Mouse (Mus musculus): Measurements from ENCODE around the gene Dctpp1.

DNA sequence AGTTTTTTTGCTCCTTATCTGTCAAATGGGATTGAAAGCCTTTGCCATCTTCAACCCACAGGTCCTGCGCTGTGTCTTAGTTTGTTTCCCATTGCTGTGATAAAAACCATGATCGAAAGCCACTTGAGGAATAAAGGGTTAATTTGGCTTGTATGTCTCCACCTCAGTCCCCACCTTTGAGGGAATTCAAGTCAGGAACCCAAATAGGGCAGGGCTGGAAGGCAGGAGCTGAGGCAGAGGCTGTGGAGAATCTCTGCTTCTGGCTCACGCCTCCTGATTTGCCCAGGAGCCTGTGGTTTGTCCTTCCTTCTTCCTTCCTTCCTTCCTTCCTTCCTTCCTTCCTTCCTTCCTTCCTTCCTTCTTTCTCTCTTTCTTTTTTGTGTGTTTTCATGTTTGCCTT, 37.4 kb downstream of the Dctpp1 start:
- TF ChIP-seq CTCF (IDR thresholded peaks at IDR 0.05; ENCODE audit: extremely low read depth, insufficient read length, insufficient replicate concordance, low read depth, low read length) (no peak), POLR2A (IDR thresholded peaks at IDR 0.05; ENCODE audit: low read depth, low read length) (no peak)
